Mouse (Mus musculus) embryo, embryonic 11 days (tissue): Measurements from ENCODE around the gene Map6d1.

Experiments used
- DNase-seq: peaks from one replicate; pipeline ENCODE4 v3.0.0-alpha.2; 2015

Gene Map6d1

DNA sequence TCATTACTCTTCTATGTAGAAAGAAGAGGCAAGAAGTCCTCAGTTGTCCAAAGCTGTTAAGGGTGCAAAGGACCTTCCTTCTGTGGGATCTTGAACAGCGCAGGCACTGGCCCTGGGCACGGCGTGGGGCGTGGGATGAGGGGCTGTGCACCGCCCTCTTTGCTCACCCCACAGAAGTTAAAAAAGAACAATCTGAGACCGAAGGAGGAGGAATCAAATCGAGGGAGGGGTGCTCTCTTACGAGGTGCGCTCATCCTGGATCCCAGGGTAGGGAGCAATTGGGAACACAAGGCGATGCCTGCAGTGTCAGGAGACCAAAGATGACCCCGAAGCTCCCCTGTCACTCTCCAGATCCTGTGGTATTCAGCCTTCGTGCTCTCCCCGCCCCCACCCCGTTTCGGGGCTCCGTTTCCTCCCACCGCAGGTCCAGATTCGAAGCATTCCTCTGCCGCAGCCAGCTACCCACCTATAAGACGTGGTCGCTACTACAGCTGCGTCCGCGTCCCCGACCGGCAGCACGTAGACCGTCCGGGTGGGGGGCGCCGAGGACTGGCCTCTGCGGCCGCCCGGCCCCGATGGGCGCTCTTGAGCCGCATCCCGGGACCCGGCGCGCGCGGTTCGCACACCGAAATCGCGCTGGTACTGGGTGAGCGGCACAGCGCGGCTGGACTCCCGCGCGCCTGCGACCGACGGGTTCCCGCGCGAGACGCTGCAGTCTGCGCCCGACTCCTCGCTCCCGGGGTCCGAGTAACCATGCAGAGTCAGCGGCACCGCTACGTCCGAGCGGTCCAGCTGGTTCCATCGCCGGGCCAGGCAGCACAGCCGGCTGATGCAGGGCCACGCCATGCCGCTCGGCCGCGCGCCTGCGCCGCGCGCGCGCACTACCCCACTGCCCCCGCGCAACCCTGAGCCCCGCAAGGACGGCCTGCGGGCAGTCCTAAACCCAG, at the start of gene Map6d1:
Gene Map6d1, minus strand, starts transcription at position 891 of the 947 bp plus-strand sequence.
- DNase-seq, result peak; percentile 81

DNA sequence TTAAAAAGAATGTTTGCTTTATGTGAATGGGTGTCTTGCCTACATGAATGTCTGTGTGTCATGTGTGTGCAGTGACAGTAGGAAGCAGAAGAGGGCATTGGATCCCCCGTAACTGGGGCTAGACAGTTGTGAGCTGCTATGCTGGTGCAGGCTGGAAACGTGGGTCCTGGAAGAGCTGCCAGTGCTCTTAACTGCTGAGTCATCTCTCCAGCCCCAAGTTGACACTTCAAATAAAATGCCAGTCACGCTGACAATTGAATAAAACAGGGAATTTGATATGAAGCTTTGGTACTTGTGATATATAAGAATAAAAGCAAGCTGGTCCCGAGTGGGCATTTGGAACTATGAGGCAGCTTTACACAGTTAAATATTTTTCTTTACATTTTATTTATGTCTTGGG, 39.1 kb upstream of the Map6d1 start:
- DNase-seq, result no peak

DNA sequence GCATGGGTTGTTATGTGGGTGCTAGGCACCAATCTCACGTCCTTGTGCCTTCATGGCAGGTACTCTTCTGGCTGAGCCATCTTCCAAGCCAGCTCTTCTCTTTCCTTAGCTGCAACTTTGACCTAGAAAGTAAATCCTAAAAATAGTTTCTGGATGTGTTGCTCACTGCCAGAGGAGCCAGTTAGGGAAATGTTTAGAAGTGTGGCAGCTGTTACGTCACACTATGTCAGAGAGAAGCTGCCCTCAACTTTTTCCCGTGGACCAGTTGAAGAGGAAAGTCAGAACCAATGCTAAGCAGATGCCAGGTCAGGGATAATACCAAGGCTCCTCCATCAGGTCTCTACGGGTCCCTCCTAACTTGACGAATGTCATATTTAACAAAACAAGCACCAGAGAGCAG, 38.2 kb upstream of the Map6d1 start:
- DNase-seq, result no peak

DNA sequence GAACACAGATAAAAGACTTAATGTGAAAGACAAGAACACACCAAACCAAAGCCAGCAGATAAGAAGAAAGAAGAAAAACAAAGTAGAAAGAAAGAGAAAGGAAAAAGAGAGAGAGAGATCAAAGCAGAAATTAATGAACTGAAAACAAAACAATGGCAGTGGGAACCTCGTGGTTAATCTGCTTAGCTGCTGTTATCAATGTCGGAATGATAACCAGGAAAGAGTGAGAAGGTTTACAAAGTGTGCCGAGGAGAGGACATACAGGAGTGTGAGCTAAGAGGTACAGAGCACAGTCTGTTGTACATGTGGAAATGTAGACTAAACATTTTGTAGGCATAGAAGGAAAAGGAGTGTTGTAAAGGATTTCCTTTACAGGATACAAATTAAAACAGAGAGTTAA, 31.8 kb upstream of the Map6d1 start:
- no peak for DNase-seq

DNA sequence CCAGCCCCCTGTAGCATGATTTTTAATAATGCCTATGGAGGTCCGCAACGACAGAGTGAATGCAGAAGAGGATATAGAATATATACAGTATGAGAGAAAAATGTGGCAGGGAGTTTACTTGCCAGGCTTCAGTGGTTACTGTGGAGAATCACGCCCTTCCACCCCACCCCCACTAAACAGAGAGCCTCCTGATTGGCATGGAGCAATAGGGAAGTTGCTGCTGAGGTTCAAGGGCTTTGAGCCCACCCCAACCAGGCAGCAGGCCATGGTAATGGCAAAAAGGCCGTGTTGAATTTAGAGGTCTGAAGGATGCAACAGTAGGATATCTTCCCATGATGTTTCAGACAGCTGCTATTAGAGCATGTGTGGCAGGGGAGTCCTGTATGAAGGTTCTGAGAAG, 30.2 kb upstream of the Map6d1 start:
- DNase-seq, result no peak

DNA sequence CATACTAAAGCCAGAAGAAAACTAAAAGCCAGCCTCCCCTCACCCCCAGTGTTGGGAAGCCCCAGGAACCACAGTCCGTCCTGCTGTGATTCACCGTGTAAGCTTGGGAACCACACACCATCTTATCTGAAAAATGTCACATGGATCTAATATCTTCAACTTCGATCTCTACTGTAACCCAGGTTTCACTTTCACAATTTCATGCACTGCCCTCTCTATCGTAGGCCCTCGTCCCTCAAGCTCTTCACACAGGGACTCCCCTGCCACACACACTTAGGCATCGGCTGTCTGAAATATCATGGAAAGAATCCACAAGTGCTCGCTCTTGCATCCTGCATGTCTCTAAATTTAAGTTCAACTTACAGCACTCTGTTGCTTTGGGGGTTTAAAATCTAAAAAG, 23.9 kb upstream of the Map6d1 start:
- no peak for DNase-seq

DNA sequence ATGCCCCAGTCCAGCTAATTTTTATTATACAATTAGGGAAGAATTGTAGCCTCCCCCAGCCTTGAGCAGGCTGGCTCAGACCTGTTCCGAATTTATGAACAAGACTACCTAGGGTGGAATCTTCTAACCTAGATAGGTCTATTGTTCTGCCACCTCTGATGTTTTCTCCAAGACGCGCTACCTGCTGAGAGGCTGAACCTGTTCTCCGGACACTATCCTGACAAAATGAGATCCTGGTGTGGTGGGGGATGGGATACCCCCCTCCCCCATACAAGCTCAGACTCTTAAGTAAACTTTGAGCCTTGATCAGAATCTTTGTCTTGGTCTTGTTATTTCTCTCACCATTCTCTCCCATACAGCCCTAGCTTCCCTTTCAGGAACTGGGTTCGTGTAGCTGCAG, 16.8 kb upstream of the Map6d1 start:
- no peak for DNase-seq

DNA sequence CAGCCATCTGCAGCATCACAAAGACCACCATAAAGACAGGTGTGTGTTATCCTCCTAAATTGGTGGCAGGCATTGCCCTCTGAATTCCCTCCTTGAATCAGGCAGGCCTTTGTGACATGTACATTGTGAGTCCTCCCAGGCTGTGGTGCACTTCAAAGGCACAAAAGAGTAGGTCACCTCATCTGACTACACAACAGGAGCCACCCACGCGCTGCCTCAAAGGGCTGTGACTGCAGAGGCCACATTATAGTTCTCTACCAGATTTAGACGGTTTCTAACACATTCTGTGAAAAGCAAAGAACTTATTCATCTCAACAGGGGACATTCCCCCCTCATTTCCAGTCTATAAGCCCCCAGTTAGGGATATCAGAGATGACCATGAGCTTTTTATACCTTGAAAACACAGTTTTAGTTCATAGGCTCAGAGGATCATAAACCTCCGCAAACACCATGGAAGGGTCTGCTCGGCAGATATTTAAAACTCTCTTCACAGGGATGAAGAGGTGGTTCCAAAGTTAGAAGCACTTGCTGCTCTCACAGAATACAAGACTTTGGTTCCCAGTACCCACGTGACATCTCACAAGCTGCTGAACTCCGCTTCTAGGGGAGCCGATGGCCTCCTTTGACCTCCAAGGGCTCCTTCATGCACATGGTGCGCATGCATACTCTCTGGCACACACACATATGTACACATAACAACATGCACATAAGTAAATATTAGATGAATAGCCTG, 7.5 kb upstream of the Map6d1 start:
- no peak for DNase-seq

DNA sequence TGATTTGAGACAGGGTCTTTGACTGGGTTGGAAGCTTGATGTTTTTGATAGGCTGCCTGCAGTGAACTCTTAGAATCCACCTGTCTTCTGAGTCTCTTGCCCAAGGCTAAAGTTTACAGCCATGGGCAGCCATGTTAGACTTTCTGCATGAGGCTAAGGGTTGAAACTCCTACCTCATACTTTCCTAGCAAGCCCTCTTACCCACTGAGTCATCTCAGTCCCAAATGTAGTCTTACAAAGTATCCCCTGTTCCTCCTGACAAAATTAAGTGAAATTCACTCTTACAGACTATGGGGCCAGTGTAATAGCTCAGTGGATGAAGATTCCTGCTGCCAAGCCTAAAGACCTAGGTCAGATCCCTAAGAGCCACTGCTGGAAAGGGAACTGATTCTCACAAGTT, 5.9 kb upstream of the Map6d1 start:
- DNase-seq, result no peak

DNA sequence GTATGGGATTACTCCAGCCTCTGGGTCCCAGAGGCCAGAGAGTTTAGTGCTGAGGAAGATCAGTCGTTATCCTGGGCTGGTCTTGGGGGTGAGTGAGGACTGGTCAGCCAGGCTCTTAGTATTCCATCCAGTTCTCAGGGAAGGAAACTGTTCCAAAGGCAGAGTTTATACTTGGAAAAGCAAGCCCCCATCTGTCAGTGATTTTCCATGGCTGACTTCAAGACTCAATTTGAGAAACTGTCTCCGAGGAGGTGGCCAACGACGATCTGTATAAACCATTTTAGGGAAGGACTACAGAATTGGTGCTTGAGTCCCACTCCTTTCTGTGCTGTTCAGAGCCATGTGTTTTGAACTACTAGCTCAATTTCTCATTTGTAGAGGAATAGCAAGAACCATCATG, 2.5 kb downstream of the Map6d1 start:
- DNase-seq, result no peak

DNA sequence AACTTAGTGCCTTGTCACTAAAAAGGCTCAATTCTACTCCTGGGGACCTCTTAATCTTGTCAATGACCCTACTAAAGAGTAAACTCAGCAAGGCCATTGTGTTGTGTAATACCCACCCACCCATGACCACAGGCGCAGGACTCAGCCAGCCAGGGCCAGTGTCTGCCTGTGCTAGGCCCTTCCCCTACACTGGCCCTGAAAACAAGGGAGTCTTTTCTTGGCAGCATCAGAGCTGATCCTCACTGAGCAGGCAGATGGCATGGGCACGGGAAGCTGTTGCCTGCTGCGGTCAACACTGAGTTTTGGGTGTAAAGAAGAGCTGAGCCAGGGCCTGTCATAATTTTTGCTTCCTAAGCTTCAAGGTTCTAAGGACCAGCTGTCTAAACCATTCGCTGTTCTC, 3.7 kb downstream of the Map6d1 start:
- DNase-seq, result peak; percentile 8

DNA sequence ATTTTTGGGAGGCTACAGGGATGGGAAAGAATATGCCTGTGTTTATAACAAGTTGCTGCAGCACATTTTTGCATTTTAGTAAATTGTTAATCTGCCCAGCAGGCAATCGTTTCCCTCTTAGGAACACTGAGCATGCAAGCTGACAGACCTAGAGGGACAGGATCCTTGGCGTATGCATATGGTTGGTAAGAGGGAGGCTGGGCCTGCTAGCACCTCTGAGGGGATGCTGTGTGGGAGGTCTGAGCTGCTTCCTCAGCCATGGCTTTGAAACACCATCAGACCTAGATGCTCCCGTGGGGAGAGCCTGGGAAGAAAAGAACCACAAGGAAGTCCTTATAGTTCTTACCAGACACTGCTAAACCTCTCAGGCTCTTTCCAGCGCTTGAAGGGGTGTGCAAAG, 6.8 kb downstream of the Map6d1 start:
- no peak for DNase-seq

DNA sequence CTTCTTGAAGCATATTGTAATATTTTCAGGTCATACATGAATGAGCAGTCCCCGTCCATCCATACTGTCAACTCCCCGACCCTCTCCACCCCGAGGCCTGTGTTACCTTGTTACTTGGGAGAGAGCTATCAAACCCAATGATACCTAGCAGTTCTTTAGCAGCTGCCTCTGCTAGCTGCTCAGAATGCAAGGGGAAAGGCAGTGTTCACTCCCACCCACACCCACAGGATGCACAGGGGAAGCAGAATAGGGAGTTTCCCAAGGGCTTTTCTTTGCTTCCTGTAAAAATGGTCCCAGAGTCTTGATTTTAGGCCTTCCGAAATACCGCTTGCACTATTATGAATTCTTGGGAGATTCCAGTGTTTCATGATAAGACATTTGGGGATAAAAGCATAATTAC, 13.0 kb downstream of the Map6d1 start:
- DNase-seq, result no peak

DNA sequence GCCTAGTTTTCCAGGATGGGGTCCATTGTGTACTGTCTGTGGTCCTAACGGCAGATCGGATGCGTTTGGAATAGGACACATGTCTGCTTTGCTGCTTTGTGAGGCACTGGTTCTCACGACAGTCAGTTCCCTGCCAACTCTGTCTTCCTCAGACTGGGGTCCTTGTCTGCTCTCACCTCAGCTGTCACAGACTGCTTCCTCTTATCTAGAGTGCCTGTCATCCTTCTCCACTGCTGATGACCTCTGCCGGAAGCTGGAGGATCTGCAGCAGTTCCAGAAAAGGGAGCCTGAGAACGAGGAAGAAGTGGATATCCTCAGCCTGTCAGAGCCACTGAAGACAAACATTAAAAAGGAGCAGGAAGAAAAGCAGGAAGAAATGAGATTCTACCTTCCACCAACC, 13.7 kb downstream of the Map6d1 start:
- DNase-seq, result no peak

DNA sequence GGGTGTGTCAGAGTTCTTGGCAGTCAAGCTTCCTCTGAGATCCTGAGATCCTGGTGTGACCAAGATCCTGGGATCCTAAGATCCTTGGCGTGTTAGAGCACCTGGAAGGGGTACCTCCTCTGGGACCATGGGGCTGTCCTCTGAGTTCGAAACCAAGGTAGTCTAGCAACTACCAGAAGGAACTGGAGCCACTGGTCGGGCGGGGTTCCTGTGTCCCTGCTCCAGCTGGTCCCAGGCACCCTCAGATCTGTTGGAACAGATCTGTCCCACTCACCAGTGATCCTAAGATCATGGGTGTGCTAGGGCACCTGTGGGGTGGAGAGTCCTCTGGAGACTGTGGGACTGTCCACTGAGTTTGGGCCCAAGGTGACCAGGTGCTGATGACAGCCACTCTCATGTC, 14.5 kb downstream of the Map6d1 start:
- no peak for DNase-seq

DNA sequence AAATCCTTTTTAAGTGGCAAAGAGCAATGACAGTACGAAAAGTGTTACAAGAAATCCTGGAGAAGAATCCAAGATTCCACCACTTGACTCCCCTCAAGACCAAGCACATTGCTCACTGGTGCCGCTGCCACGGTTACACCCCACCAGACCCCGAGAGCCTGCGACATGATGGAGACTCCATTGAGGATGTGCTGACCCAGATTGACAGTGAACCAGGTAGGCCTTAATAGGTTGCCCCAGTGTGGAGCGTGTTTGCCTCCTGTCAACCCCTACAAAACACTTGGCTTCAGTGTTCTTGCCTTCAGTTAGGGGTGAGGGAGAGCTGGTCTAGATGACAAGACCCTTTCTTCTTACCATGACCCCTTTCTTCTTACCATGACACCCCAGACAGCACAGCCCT, 18.4 kb downstream of the Map6d1 start:
- DNase-seq, result no peak

DNA sequence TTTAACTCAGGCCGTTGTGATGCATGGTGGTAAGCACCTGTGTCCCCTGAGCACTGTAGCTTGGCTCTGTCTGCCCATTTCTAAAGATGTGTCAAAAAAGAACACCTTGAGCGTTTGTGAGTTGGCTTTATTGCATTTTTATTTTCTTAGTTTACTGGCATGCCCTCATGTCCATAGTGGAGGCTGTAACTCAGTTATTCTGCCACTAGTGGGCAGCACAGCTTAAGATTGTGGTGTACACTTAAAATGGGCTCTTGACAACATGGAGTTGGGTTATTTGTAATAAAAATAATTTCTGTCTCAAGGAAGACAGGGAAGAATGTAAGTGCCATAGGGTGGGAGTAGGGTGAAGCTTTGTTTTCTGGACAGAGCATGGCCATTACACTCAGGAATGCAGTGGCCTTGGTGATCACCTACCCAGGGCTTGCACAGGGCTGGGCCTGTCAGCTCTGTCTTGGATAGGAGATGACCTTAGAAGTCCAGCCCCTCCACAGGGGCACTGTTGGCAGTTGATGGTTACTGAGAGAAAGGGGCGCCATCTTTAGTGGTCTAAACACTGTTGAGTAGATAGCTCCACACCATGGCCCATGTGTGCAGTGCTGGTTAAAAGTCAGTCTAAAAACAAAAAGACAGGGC, 27.4 kb downstream of the Map6d1 start:
- peak; percentile 64 for DNase-seq

DNA sequence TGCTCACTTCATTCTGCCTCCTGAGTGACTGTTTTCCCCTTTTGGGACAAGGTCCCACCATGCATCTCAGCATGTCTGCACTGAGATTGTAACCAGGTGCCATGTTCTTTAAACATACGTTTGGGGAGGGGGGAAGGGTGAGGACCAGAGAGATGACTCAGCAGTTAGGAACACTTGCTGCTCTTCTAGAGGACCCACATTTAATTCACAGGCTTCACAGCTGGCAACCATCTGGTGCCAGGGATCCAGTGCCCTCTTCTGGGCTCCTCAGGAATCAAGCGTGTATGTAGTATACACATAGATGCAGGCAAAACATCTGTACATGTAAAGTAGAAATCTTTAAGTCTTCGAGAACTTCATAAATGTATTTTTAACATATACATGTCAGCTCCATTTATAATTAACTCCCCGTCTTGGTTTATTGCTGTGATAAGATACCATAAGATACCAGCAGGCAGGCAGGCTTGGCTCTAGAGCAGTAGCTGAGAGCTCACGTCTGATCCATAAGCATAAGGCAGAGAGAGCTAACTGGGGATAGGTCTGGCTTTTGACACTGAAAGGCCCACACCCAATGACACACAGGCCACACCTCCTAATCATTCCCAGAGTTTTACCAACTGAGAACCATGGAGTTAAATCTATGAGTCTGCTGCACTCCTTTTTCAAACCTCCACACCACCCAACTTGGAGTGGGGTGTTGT, 41.5 kb downstream of the Map6d1 start:
- peak; percentile 10 for DNase-seq

DNA sequence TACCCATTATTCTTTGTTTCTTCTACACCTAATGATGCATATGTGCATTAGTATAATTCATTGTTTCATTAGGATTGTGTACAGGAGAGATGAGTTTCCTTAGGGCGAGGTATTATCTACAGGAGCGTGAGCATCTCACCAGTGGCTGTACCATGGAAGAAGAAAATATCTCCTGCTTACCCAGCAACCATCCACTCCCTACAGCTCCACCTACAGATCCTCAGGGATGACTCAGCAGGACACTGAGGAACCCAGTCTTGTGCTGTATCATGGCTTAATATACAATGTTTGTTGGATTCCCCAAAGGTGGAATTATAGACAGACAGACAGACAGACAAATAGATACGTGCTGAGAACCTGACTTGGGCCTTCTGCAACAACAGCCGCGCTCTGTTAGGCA, 44.2 kb downstream of the Map6d1 start:
- DNase-seq, result no peak

DNA sequence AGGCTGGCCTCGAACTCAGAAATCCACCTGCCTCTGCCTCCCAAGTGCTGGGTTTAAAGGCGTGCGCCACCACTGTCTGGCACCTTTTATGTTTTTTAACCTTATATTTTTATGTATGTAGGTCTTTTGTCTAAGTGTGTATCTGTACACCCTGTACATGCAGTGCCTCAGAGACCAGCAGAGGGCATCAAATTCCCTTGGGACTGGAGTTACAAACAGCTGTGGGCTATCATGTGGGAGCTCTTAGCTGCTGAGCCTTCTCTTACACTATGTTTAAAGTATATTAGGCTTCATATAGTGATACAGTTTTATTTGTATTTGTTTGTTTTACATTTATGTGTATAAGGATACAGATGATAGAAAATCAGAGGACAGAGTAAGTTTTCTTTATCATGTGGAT, 45.6 kb downstream of the Map6d1 start:
- DNase-seq, result peak; percentile 49

DNA sequence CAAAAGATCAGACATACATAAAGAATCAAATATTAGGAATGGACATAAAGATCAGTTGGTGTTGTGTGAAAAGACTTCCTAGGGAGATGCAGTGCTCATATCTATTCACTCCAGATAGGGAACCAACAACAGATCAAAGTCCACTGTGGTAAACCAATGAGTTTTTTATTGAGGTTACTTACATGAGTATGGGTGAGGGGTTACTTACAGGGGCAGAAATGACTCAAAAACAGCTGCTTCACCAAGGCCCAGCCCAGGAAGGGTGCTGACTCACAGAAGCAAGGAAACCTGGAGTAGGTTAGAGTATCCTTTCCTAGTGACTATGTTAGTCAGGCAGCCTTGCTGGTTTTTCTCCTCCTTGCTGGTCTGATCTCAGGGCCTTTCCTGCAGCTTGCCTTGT, 49.1 kb downstream of the Map6d1 start:
- DNase-seq, result no peak

DNA sequence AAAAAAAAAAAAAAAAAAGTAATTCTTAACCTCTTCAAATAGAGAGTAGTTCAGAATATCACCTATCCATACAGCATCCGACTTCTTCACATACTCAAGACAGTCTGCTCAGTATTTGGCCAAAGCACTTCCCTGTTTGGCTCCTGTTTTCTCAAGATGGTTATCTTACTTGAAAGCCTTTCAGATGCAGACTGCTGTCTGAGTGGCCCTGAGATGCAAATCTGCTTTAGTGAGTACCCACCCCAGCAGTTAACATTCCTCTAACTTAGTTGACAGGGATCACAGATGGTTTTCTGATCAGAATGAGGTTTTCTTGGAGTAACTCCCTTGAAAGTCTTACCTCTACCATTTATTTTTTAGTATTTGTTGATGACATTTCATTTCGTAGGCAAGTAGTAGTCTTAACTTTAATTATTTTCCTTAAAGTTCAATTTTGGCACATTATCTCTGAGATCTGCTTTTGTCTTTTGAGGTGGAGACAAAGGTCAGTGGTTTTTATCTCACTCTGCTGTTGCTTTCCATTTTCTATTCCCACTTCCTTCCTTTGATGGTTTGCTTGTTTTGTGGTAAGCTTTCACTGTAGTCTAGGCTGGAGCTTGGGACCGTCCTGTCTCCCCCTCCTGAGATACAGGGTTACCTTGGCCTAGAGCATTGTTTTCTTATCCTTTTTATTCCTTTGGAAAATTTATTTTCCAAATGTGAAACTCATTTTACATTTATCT, 49.8 kb downstream of the Map6d1 start:
- no peak for DNase-seq
